Mouse (Mus musculus): ENCODE results near the gene Foxn3.
A peak's percentile ranks its signal among the peaks of the same experiment; 100 is the strongest.

The Foxn3 gene

GRCm38 (mm10) chr12:99390429-99390828, 173.0 kb downstream of the Foxn3 start:
- no peak for DNase-seq (ENCODE audit: low spot score in 2 of 2)

DNA sequence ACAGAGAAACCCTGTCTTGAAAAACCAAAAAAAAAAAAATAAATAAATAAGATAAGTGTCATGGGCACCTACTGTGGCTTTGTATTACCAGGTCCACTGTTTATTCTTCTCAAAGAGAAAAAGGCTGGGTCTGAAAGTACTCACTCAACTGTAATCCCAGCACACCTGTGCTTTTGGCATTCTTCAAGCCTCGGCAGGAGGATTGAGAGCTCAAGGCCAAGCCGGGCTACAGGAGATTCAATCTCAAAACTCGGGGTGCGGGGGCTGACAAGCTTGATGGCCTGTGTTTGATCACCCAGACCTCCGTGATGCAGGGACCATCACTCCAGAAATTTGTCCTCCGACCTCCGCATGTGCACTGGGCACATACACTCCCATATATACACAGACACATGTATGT, 174.1 kb downstream of the Foxn3 start:
- DNase-seq (ENCODE audit: low spot score in 2 of 2) = no peak

GRCm38 (mm10) chr12:99385897-99386834, 177.2 kb downstream of the Foxn3 start:
- no peak for DNase-seq (ENCODE audit: low spot score in 2 of 2)

GRCm38 (mm10) chr12:99385073-99385472, 178.3 kb downstream of the Foxn3 start:
- no peak for DNase-seq (ENCODE audit: low spot score in 2 of 2)

GRCm38 (mm10) chr12:99381317-99381716, 182.1 kb downstream of the Foxn3 start:
- DNase-seq (ENCODE audit: low spot score in 2 of 2) = no peak

GRCm38 (mm10) chr12:99380855-99381262, 182.5 kb downstream of the Foxn3 start:
- DNase-seq (ENCODE audit: low spot score in 2 of 2) = peak in 1 of 2 experiments; percentile 24

GRCm38 (mm10) chr12:99380124-99380523, 183.3 kb downstream of the Foxn3 start:
- no peak for DNase-seq (ENCODE audit: low spot score in 2 of 2)

DNA sequence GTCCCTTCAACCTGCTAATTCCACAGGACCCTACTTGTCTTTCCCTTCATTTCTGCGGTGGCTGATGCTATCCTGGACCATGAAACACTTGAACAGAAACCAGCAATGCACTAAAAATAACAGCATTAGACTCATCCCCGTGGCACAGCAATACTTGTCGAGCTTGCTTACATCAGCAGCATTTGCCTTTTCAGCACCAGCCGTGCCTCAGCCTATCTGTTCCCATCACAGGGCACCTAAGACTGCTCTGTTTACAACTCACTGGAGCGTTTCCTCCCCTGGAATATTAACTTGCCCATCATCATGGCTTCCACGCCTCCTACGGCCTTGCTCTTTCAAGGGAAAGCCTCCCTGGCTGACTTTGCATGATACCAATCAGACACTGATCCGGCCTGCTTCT, 185.1 kb downstream of the Foxn3 start:
- DNase-seq (ENCODE audit: low spot score in 2 of 2) = no peak

- no peak for DNase-seq (ENCODE audit: low spot score in 2 of 2)
Observed at GRCm38 (mm10) chr12:99377705-99378104, 185.7 kb downstream of the Foxn3 start.

- DNase-seq (ENCODE audit: low spot score in 2 of 2) = no peak
Observed at GRCm38 (mm10) chr12:99377069-99377468, 186.3 kb downstream of the Foxn3 start.

- DNase-seq (ENCODE audit: low spot score in 2 of 2) = no peak
Observed at GRCm38 (mm10) chr12:99375878-99376454, 187.4 kb downstream of the Foxn3 start.

GRCm38 (mm10) chr12:99375426-99375825, 188.0 kb downstream of the Foxn3 start:
- DNase-seq (ENCODE audit: low spot score in 2 of 2) = no peak

GRCm38 (mm10) chr12:99374099-99374600, 189.2 kb downstream of the Foxn3 start:
- DNase-seq (ENCODE audit: low spot score in 2 of 2) = no peak

DNA sequence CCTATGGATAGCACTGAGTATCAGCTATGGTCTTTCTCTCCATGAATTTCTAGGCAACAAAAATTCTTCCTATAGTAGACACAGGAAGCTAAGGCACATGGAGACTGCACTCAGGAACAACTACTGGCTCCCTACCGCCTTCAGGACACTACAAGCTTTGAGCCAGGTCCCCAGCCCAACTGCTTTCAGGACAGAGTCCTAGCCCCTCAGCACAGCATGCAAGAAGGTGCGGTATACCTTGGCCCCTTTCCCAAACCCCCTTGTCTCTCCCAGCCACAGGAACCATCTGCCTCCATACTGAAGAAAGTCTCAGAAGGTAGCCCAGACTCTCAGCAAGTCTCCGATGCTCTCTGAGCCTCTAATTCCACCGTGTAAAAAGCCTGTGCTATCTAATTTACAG, 189.8 kb downstream of the Foxn3 start:
- DNase-seq (ENCODE audit: low spot score in 2 of 2) = no peak

- no peak for DNase-seq (ENCODE audit: low spot score in 2 of 2)
Observed at GRCm38 (mm10) chr12:99371500-99371899, 191.9 kb downstream of the Foxn3 start.

- DNase-seq (ENCODE audit: low spot score in 2 of 2) = no peak
Observed at GRCm38 (mm10) chr12:99368251-99368650, 195.1 kb downstream of the Foxn3 start.

DNA sequence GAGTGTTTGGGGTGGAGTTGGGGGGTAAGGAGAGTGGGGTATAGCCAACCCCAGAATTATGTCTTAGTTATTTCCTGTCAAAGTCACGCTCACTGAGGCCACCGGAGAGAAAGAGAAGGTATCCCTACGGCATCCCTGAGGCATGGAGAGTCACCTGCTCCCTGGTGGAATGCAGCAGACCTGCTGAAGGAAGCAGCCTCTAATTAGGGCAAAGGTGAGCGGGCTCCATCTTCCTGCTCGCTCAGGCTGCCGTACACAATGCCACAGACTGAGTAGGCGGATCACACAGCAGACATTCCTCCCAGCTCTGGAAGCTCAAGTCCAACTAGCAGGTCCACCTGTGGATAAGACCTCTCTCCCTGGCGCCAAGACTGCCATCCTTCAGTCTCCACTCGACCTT, 197.4 kb downstream of the Foxn3 start:
- DNase-seq (ENCODE audit: low spot score in 2 of 2) = no peak

- DNase-seq (ENCODE audit: low spot score in 2 of 2) = no peak
Observed at GRCm38 (mm10) chr12:99364201-99364600, 199.2 kb downstream of the Foxn3 start.

GRCm38 (mm10) chr12:99363024-99363423, 200.4 kb downstream of the Foxn3 start:
- no peak for DNase-seq (ENCODE audit: low spot score in 2 of 2)

GRCm38 (mm10) chr12:99361752-99362132, 201.6 kb downstream of the Foxn3 start:
- DNase-seq (ENCODE audit: low spot score in 2 of 2) = no peak

DNA sequence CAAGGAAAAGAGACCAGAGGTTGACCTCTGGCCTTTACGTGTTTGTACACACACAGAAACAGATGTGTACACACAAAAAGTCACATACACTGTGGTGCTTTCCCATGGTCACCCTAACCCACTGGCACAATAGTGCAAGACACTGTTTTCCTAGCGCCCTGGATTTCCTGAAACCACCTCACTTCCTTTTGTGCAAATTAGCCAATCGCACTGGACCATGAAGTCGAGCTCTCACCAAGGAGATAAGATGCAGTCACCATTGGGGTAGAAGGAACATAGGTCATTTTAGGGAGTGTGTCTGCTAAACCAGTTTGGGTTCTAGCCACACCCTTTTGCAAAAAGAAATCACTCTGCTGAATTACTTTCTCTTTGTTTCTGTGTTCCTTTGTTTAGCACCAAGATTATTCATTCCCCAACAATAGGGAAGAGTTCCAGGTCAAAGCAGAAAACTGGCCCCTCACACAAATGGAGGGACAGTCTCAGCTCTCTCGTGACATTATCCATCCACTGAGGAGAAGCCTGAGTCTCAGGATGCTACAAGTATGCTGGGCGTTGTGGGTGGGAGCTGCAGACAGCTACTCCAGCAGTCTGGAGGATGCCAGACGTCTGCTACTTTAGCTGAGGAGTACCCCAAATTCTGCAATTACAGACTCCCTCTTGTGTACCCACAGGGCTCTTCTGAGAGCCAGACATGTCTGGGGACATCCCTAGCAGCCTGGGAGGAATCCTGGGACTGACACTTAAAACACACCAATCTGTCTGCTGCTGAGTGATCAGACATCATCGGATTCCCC, 202.2 kb downstream of the Foxn3 start:
- DNase-seq (ENCODE audit: low spot score in 2 of 2) = no peak

DNA sequence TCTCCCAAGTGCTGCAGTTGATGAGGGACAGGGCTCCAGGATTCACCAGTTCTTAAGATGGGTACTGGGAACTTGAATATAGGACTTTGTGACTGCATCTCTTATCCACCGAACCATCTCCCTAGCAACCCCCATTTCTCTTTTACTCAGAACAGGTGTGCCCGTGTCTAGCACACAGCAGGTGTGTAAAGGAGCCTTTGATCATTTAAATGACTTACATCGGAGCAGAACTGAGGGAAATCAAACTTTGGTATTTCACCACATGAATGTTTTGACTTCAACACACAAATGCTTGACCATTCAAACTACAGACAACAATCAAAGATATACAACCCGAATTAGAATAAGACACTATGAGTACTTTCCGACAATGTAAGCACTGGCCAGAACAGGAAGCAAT, 204.7 kb downstream of the Foxn3 start:
- DNase-seq (ENCODE audit: low spot score in 2 of 2) = no peak
